Mouse (Mus musculus): ENCODE results near the gene Lyl1.

The Lyl1 gene

GRCm38 (mm10) chr8:84742171-84743053 lies 41.2 kb downstream of the Lyl1 start:
- DNase-seq (ENCODE audit: low read depth) = no peak

GRCm38 (mm10) chr8:84743054-84743415 lies 41.8 kb downstream of the Lyl1 start:
- DNase-seq (ENCODE audit: low read depth) = no peak

DNA sequence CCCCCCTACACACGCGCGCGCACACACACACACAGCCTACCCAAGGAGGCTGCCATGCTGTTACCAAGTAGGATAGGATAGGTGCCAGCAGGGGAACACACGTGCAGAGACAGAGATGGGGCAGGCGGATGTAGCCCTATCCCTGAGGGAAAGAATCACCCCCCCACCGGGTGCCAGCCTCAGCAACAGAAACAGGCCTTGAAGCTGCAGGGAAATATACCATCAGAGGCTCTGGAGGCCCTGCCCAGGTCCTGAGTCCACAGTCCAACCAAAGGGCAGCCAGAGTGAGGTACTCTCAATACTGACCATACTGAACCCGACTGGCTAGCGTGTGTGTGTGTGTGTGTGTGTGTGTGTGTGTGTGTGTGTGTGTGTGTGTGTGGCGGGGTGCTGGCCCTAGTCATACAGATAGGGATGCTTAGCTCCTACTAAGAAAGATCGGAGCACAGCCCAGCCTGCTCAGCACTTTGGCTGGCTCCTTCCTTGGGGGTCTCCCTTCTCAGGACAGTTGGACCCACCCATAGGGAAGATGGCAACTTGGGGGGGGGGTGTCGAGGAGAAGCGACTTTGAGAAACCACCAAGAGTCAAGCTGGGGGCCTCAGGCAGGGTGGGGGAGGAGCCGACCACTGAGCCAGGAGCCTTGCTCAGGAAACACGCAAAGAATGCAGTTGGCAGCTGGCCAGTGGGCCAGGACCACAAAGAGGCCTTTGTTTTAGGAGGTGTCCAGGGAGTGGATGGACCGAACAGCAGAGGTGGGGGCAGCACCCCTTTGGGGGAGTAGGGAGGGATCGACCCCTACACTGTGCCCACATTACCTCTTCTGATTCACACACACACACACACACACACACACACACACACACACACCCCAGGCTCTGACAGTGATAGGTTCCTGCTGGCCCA lies 42.5 kb downstream of the Lyl1 start:
- DNase-seq (ENCODE audit: low read depth) = no peak

GRCm38 (mm10) chr8:84745032-84745925 lies 44.0 kb downstream of the Lyl1 start:
- DNase-seq (ENCODE audit: low read depth) = peak; percentile 60

DNA sequence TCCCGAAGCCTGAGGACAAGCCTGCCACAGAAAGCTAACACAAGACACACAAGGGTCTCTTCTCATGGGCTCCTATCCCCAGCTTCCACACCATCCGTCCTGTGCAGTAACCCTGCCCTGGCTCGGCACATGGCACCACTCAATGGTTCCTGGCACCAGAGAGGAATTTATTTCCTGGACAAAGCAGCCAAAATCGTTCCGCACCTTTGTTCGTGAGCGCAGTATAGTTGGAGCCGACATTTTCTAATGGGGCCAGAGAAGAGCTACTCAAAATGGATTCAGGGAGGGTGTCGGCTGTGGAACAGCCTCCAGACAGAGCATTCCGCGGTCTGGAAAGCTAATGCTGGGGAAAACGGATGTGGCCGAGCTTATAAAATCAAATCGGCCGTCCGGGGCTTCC lies 48.3 kb downstream of the Lyl1 start:
- no peak for DNase-seq (ENCODE audit: low read depth)

DNA sequence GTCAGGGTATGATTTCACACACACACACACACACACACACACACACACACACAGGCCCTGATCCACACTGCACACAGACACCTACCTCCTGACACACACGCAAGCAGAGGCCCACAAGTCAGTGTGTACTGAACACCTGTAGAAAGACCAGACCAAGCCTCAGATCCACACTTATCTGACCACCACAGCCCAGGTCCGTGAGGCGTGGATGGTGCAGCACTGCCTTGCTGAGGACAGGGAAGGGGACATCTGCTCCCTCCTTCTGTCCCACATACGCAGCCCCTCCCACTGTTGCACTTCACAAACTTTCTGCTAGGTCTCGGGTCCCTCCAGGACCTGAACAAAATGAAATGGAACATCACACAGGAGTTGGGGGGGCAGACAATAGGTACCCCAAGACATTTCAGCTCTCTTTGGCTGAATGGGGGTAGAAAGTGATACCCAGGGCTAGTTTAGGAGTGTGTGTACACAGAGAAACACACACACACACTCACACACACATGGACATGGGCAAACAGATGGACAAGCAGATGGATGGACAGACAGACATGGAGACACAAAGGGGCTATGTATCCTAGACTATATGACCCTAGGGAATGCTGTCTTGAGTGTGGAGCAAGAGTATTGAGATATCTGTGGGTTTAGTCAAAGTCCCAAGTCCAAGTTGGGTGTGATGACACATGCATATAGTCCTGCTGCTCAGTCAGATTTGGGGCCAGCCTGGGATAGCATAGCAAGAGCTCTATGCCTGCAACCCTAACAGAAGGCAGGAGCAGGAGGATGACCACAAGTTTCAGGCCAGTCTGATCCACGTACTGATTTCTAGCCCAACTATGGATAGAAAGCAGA lies 51.7 kb downstream of the Lyl1 start:
- DNase-seq (ENCODE audit: low read depth) = no peak
